Mouse (Mus musculus) retina, postnatal 1 day (tissue): ENCODE data around the gene Nktr.

Experiments
- DNase-seq: peaks from one replicate; pipeline ENCODE4 v3.0.0-alpha.2; 2012

Gene Nktr

GRCm38 (mm10) chr9:121762248-121762647, 43.3 kb downstream of the Nktr start:
- no peak for DNase-seq

- DNase-seq, result peak; percentile 41
These were observed 43.8 kb downstream of the Nktr start for GRCm38 (mm10) chr9:121762761-121763160.

GRCm38 (mm10) chr9:121763716-121764115, 44.7 kb downstream of the Nktr start:
- no peak for DNase-seq

- DNase-seq, result no peak
These were observed 46.3 kb downstream of the Nktr start for GRCm38 (mm10) chr9:121765166-121765855.

- DNase-seq, result no peak
These were observed 53.4 kb downstream of the Nktr start for GRCm38 (mm10) chr9:121772412-121772811.

- DNase-seq, result no peak
These were observed 57.0 kb downstream of the Nktr start for GRCm38 (mm10) chr9:121775951-121776350.

- no peak for DNase-seq
These were observed 57.5 kb downstream of the Nktr start for GRCm38 (mm10) chr9:121776511-121776910.

GRCm38 (mm10) chr9:121777484-121778065, 58.6 kb downstream of the Nktr start, which contains the start of gene Klhl40:
Gene Klhl40 (plus strand): TSS chr9:121777607.
- DNase-seq, result no peak

GRCm38 (mm10) chr9:121778066-121778624, 59.2 kb downstream of the Nktr start:
- peak; percentile 74 for DNase-seq

- no peak for DNase-seq
These were observed 65.8 kb downstream of the Nktr start for GRCm38 (mm10) chr9:121784801-121785200.

GRCm38 (mm10) chr9:121785261-121785660, 66.3 kb downstream of the Nktr start:
- DNase-seq, result no peak

GRCm38 (mm10) chr9:121786359-121786758, 67.4 kb downstream of the Nktr start:
- DNase-seq, result no peak

- peak; percentile 76 for DNase-seq
These were observed 72.2 kb downstream of the Nktr start for GRCm38 (mm10) chr9:121791206-121791605.

- no peak for DNase-seq
These were observed 73.0 kb downstream of the Nktr start, which contains the start of gene Hhatl for GRCm38 (mm10) chr9:121791757-121792521. Gene Hhatl (minus strand): TSS chr9:121792507.

- no peak for DNase-seq
These were observed 76.1 kb downstream of the Nktr start for GRCm38 (mm10) chr9:121794972-121795539.

GRCm38 (mm10) chr9:121797722-121798121, 78.8 kb downstream of the Nktr start:
- no peak for DNase-seq

GRCm38 (mm10) chr9:121798887-121799520, 80.0 kb downstream of the Nktr start:
- DNase-seq, result no peak

GRCm38 (mm10) chr9:121802747-121803146, 83.8 kb downstream of the Nktr start:
- no peak for DNase-seq
